Mouse (Mus musculus) gastrocnemius, postnatal 25 days (tissue): Measurements from ENCODE around the gene Gm9972. TPM values are rescaled to one million over a fixed set of nuclear protein-coding genes. Genes with fewer than 3 reads are reported as not detected.

Experiments
- DNase-seq: peaks from one replicate; pipeline ENCODE4 v3.0.0; 2022
- long read RNA-seq, 2 experiments: library from polyadenylated mRNA; stranded (forward); transcript quantifications; one replicate each; pipeline ENCODE4 v2.0.0; 2021
- total RNA-seq, 2 experiments: library from RNA; stranded (reverse); gene quantifications; 1 replicate in 1 of 2; 2 replicates in 1 of 2; pipeline ENCODE4 v1.2.3; 2021

Gm9972 gene
- total RNA-seq = not detected
- long read RNA-seq, experiment 1 = 0 reads
- long read RNA-seq, experiment 2 = 0 reads

GRCm38 (mm10) chr11:43035446-43035845 is at the start of gene Gm9972:
Gm9972 (plus strand) TSS chr11:43035746.
- no peak for DNase-seq

- no peak for DNase-seq
These were observed 36.4 kb upstream of the Gm9972 start for GRCm38 (mm10) chr11:42999188-42999587.

GRCm38 (mm10) chr11:43011941-43012340 is 23.6 kb upstream of the Gm9972 start:
- DNase-seq = no peak

GRCm38 (mm10) chr11:43012980-43013379 is 22.6 kb upstream of the Gm9972 start:
- DNase-seq = no peak

- no peak for DNase-seq
These were observed 12.3 kb upstream of the Gm9972 start for GRCm38 (mm10) chr11:43023109-43023688.

- no peak for DNase-seq
These were observed 5.7 kb upstream of the Gm9972 start for GRCm38 (mm10) chr11:43029813-43030212.

- no peak for DNase-seq
These were observed 3.4 kb upstream of the Gm9972 start for GRCm38 (mm10) chr11:43032141-43032540.

- no peak for DNase-seq
These were observed 10.5 kb downstream of the Gm9972 start for GRCm38 (mm10) chr11:43045871-43046548.

- DNase-seq = no peak
These were observed 13.8 kb downstream of the Gm9972 start for GRCm38 (mm10) chr11:43049363-43049762.

GRCm38 (mm10) chr11:43054972-43055371 is 19.4 kb downstream of the Gm9972 start:
- no peak for DNase-seq

GRCm38 (mm10) chr11:43059437-43059970 is 24.0 kb downstream of the Gm9972 start:
- DNase-seq = no peak

- DNase-seq = no peak
These were observed 26.7 kb downstream of the Gm9972 start for GRCm38 (mm10) chr11:43062286-43062685.

GRCm38 (mm10) chr11:43086309-43087050 is 50.9 kb downstream of the Gm9972 start:
- DNase-seq = no peak

Other genes starting within 250 kb of the Gm9972 start
- not detected for gene Atp10b, start 114.1 kb downstream of the Gm9972 start, total RNA-seq